Mouse (Mus musculus) left cerebral cortex, postnatal 25 days (tissue): ENCODE data around the gene Upp2. TPM values are rescaled to one million over a fixed set of nuclear protein-coding genes. Genes with fewer than 3 reads are reported as not detected.

ENCODE experiments used
- DNase-seq, 2 experiments: peaks; one replicate each; pipeline ENCODE4 v3.0.0; 2022; ENCODE audit warnings: low spot score in 2 of 2, mixed read lengths in 1 of 2
- intact Hi-C: fragments of 180-260 bp; cut with DNase I; formaldehyde crosslinking; loops from one replicate; pipeline ENCODE4 v1.15.1; 2025
- total RNA-seq, 2 experiments: library from RNA; stranded (reverse); gene quantifications; 2 replicates each; pipeline ENCODE4 v1.2.3; 2021

Gene Upp2
- total RNA-seq, 2 experiments from 2014 or later = 26.1 to 27.3 TPM

- DNase-seq = no peak
- intact Hi-C loops = no loop called here
These were observed 223.3 kb downstream of the Upp2 start for GRCm38 (mm10) chr2:58790361-58790760.

- intact Hi-C loops = no loop called here
- DNase-seq = no peak
These were observed 227.4 kb downstream of the Upp2 start for GRCm38 (mm10) chr2:58794489-58794888.

GRCm38 (mm10) chr2:58795432-58795831 lies 228.3 kb downstream of the Upp2 start:
- no peak for DNase-seq
- intact Hi-C loops = no loop called here

- no peak for DNase-seq
- intact Hi-C loops = no loop called here
These were observed 230.4 kb downstream of the Upp2 start for GRCm38 (mm10) chr2:58797506-58797905.

- intact Hi-C loops = no loop called here
- peak in 1 of 2 experiments; percentile 11 for DNase-seq
These were observed 232.0 kb downstream of the Upp2 start for GRCm38 (mm10) chr2:58799126-58799525.

- DNase-seq = no peak
- intact Hi-C loops = no loop called here
These were observed 232.5 kb downstream of the Upp2 start for GRCm38 (mm10) chr2:58799623-58800022.

GRCm38 (mm10) chr2:58812941-58813340 lies 245.8 kb downstream of the Upp2 start:
- intact Hi-C loops = no loop called here
- no peak for DNase-seq

- intact Hi-C loops = no loop called here
These were observed 262.0 kb downstream of the Upp2 start for GRCm38 (mm10) chr2:58828910-58829600.

GRCm38 (mm10) chr2:58829981-58830742 lies 263.1 kb downstream of the Upp2 start:
- peak in 1 of 2 experiments; percentile 24 for DNase-seq

More at GRCm38 (mm10) chr2:58828910-58829600, 262.0 kb downstream of the Upp2 start:
- DNase-seq = no peak

GRCm38 (mm10) chr2:58832253-58832980 lies 265.3 kb downstream of the Upp2 start:
- no peak for DNase-seq
- intact Hi-C loops = no loop called here

More at GRCm38 (mm10) chr2:58829981-58830742, 263.1 kb downstream of the Upp2 start:
- intact Hi-C loops = loop anchor here (2.0 kb wide), 1 partner anchor 609 kb away; no protein-coding TSS in a partner anchor

GRCm38 (mm10) chr2:58841021-58841420 lies 273.9 kb downstream of the Upp2 start:
- intact Hi-C loops = no loop called here
- no peak for DNase-seq

GRCm38 (mm10) chr2:58842443-58842842 lies 275.3 kb downstream of the Upp2 start:
- intact Hi-C loops = no loop called here
- DNase-seq = no peak

Other genes with a start within 250 kb of the Upp2 start
- gene Acvr1c, start 209.4 kb upstream of the Upp2 start, total RNA-seq = 10 to 100 TPM; 16.1 to 18.3 TPM
- gene Gm17409, start 97.2 kb upstream of the Upp2 start, total RNA-seq = not detected
- gene Acvr1, start 141 bp upstream of the Upp2 start, total RNA-seq = 10 to 100 TPM; 32.4 to 34.1 TPM